Mouse (Mus musculus) liver, embryonic 15.5 days (tissue): ENCODE data around the gene Nfe2l2. TPM values are rescaled to one million over a fixed set of nuclear protein-coding genes. Genes with fewer than 3 reads are reported as not detected.

Experiments used
- ATAC-seq: fragments of 200-750 bp; cut with Nextera tagmentation; 2 replicates; pipeline ENCODE4 v1.8.0; 2017; ENCODE audit warnings: moderate number of reproducible peaks, mild to moderate bottlenecking, moderate library complexity; ENCODE audit not compliant: insufficient read depth
- H3K27ac ChIP-seq: fragments of 300-500 bp; sonication (generic); replicated peaks from 2 replicates; pipeline ENCODE4 v1.5.1; 2015; ENCODE audit warnings: mild to moderate bottlenecking, inconsistent platforms
- H3K27me3 ChIP-seq: fragments of 300-500 bp; sonication (generic); 2 replicates; pipeline ENCODE4 v1.6.1; 2015; ENCODE audit warnings: mild to moderate bottlenecking, inconsistent platforms
- H3K36me3 ChIP-seq: fragments of 300-500 bp; sonication (generic); replicated peaks from 2 replicates; pipeline ENCODE4 v1.6.1; 2015; ENCODE audit warnings: moderate library complexity, mild to moderate bottlenecking, inconsistent platforms
- H3K4me1 ChIP-seq: fragments of 300-500 bp; sonication (generic); replicated peaks from 2 replicates; pipeline ENCODE4 v1.6.1; 2015; ENCODE audit warnings: inconsistent platforms
- H3K4me2 ChIP-seq: fragments of 300-500 bp; sonication (generic); 2 replicates; pipeline ENCODE4 v1.6.1; 2015; ENCODE audit warnings: moderate library complexity, mild to moderate bottlenecking, inconsistent platforms
- H3K4me3 ChIP-seq: fragments of 300-500 bp; sonication (generic); replicated peaks from 2 replicates; pipeline ENCODE4 v1.5.1; 2015; ENCODE audit warnings: mild to moderate bottlenecking, inconsistent platforms
- H3K9ac ChIP-seq: fragments of 300-500 bp; sonication (generic); 2 replicates; pipeline ENCODE4 v1.6.1; 2015; ENCODE audit warnings: moderate library complexity, mild to moderate bottlenecking, inconsistent platforms
- H3K9me3 ChIP-seq: fragments of 300-500 bp; sonication (generic); replicated peaks from 2 replicates; pipeline ENCODE4 v1.6.1; 2016; ENCODE audit warnings: inconsistent platforms
- WGBS: fragments of 180-500 bp; shearing (Covaris S2); methylation state at CpG from one replicate; pipeline ENCODE4 v1.1.7; 2015; ENCODE audit warnings: mixed read lengths; ENCODE audit not compliant: insufficient replicate concordance; 5-methylcytosine and 5-hydroxymethylcytosine counted together
- polyA plus RNA-seq: library from polyadenylated mRNA; unstranded; fragments of >200 nt; fragmentation: Nextera tagmentation; extraction: Ambion mirVana; gene quantifications from 2 replicates; pipeline ENCODE4 v1.2.1, GENCODE M21; 2015

The Nfe2l2 gene
- polyA plus RNA-seq, 1 experiment from 2014 or later = 37.1 TPM

- no peak for ATAC-seq
Measured at GRCm38 (mm10) chr2:75660255-75660948, 44.0 kb downstream of the Nfe2l2 start.

GRCm38 (mm10) chr2:75659629-75659960 lies 44.8 kb downstream of the Nfe2l2 start:
- peaks cover 31% of the 10 kb centered on the region for H3K4me1 ChIP-seq

More at GRCm38 (mm10) chr2:75660255-75660948, 44.0 kb downstream of the Nfe2l2 start:
- Histone ChIP-seq H3K4me2 (peak overlapping the region; percentile 87), H3K9ac (peak overlapping the region; percentile 98), H3K27me3 (no peaks in the 10 kb centered on the region), H3K36me3 (peaks cover 47% of the 10 kb centered on the region), H3K27ac (peak overlapping the region; percentile 97), H3K4me3 (peak overlapping the region; percentile 95), H3K4me1 (peaks cover 31% of the 10 kb centered on the region), H3K9me3 (no peaks in the 10 kb centered on the region)
- 3% methylated on average over 15 of the region's 15 CpGs for WGBS

GRCm38 (mm10) chr2:75658727-75659628 lies 45.5 kb downstream of the Nfe2l2 start, which contains the start of gene Hnrnpa3:
Gene Hnrnpa3 (plus strand): TSS chr2:75659261.
- no peaks in the 10 kb centered on the region for H3K9me3 ChIP-seq
- peak within 1 kb of the TSS; percentile 87 for H3K4me2 ChIP-seq
- H3K4me1 ChIP-seq = peaks cover 31% of the 10 kb centered on the region
- peak within 1 kb of the TSS; percentile 97 for H3K27ac ChIP-seq
- no peaks in the 10 kb centered on the region for H3K27me3 ChIP-seq
- peak; percentile 91 for ATAC-seq
- WGBS = under 1% methylated on average over 101 of the region's 102 CpGs
- peaks cover 34% of the 10 kb centered on the region for H3K36me3 ChIP-seq
- peak within 1 kb of the TSS; percentile 95 for H3K4me3 ChIP-seq
- peak within 1 kb of the TSS; percentile 98 for H3K9ac ChIP-seq

More at GRCm38 (mm10) chr2:75659629-75659960, 44.8 kb downstream of the Nfe2l2 start:
- Histone ChIP-seq H3K36me3 (peaks cover 40% of the 10 kb centered on the region), H3K27ac (peak overlapping the region; percentile 97), H3K4me3 (peak overlapping the region; percentile 95), H3K4me2 (peak overlapping the region; percentile 87), H3K9ac (peak overlapping the region; percentile 98), H3K27me3 (no peaks in the 10 kb centered on the region), H3K9me3 (no peaks in the 10 kb centered on the region)
- WGBS = under 1% methylated on average over 43 of the region's 47 CpGs
- peak; percentile 77 for ATAC-seq

GRCm38 (mm10) chr2:75657907-75658691 lies 46.3 kb downstream of the Nfe2l2 start:
- no peaks in the 10 kb centered on the region for H3K9me3 ChIP-seq
- 7% methylated on average over 18 of the region's 18 CpGs for WGBS
- peak overlapping the region; percentile 91 for H3K27ac ChIP-seq
- H3K4me2 ChIP-seq = peak overlapping the region; percentile 84
- peaks cover 37% of the 10 kb centered on the region for H3K4me1 ChIP-seq
- peak overlapping the region; percentile 87 for H3K9ac ChIP-seq
- no peak for ATAC-seq
- H3K36me3 ChIP-seq = peaks cover 25% of the 10 kb centered on the region
- H3K27me3 ChIP-seq = no peaks in the 10 kb centered on the region
- H3K4me3 ChIP-seq = peak overlapping the region; percentile 95

- Histone ChIP-seq H3K4me1 (peaks cover 34% of the 10 kb centered on the region), H3K27ac (peak overlapping the region; percentile 91; the same call in 1 of the 2 replicates), H3K9me3 (no peaks in the 10 kb centered on the region), H3K4me3 (no peak overlapping the region), H3K27me3 (no peaks in the 10 kb centered on the region), H3K36me3 (peaks cover 15% of the 10 kb centered on the region), H3K9ac (0 out of 2 replicates have a peak overlapping the region, but pooled peaks have one; percentile 87), H3K4me2 (no peak overlapping the region)
- no peak for ATAC-seq
- 81% methylated on average over 5 of the region's 5 CpGs for WGBS
Measured at GRCm38 (mm10) chr2:75656924-75657323, 47.5 kb downstream of the Nfe2l2 start.

GRCm38 (mm10) chr2:75654679-75655078 lies 49.8 kb downstream of the Nfe2l2 start:
- no peak overlapping the region for H3K4me3 ChIP-seq
- H3K4me1 ChIP-seq = peaks cover 22% of the 10 kb centered on the region
- H3K27me3 ChIP-seq = no peaks in the 10 kb centered on the region
- no peak overlapping the region for H3K9ac ChIP-seq
- no peaks in the 10 kb centered on the region for H3K9me3 ChIP-seq
- ATAC-seq = no peak
- no peaks in the 10 kb centered on the region for H3K36me3 ChIP-seq
- WGBS = 83% methylated on average over 1 of the region's 1 CpGs
- H3K27ac ChIP-seq = no peak overlapping the region
- no peak overlapping the region for H3K4me2 ChIP-seq

- Histone ChIP-seq H3K4me2 (no peak overlapping the region), H3K9me3 (no peaks in the 10 kb centered on the region), H3K27me3 (no peaks in the 10 kb centered on the region), H3K4me3 (no peak overlapping the region), H3K27ac (no peak overlapping the region), H3K4me1 (peaks cover 22% of the 10 kb centered on the region), H3K36me3 (no peaks in the 10 kb centered on the region), H3K9ac (no peak overlapping the region)
- no peak for ATAC-seq
Measured at GRCm38 (mm10) chr2:75653150-75653549, 51.3 kb downstream of the Nfe2l2 start.

GRCm38 (mm10) chr2:75650437-75650836 lies 54.0 kb downstream of the Nfe2l2 start:
- Histone ChIP-seq H3K27me3 (no peaks in the 10 kb centered on the region), H3K4me2 (no peak overlapping the region), H3K9me3 (no peaks in the 10 kb centered on the region), H3K27ac (no peak overlapping the region), H3K36me3 (no peaks in the 10 kb centered on the region), H3K4me3 (no peak overlapping the region), H3K9ac (no peak overlapping the region), H3K4me1 (peaks cover 7% of the 10 kb centered on the region; the same call in 1 of the 2 replicates)
- no peak for ATAC-seq
- WGBS = 60% methylated on average over 1 of the region's 1 CpGs

- 80% methylated on average over 12 of the region's 12 CpGs for WGBS
- Histone ChIP-seq H3K4me2 (no peak overlapping the region), H3K27ac (no peak overlapping the region), H3K9ac (no peak overlapping the region), H3K9me3 (no peaks in the 10 kb centered on the region), H3K36me3 (no peaks in the 10 kb centered on the region), H3K4me3 (no peak overlapping the region), H3K27me3 (no peaks in the 10 kb centered on the region), H3K4me1 (peaks cover 6% of the 10 kb centered on the region)
- ATAC-seq = no peak
Measured at GRCm38 (mm10) chr2:75645251-75645650, 59.2 kb downstream of the Nfe2l2 start.

- 0 out of 2 replicates have a peak overlapping the region, but pooled peaks have one; percentile 5 for H3K27ac ChIP-seq
Measured at GRCm38 (mm10) chr2:75643950-75644349, 60.5 kb downstream of the Nfe2l2 start.

More at GRCm38 (mm10) chr2:75643950-75644349, 60.5 kb downstream of the Nfe2l2 start:
- H3K4me3 ChIP-seq = no peak overlapping the region
- H3K4me2 ChIP-seq = no peak overlapping the region
- H3K27me3 ChIP-seq = no peaks in the 10 kb centered on the region
- H3K36me3 ChIP-seq = no peaks in the 10 kb centered on the region
- no peaks in the 10 kb centered on the region for H3K9me3 ChIP-seq
- H3K4me1 ChIP-seq = peaks cover 6% of the 10 kb centered on the region
- ATAC-seq = no peak
- WGBS = 69% methylated on average over 6 of the region's 6 CpGs
- no peak overlapping the region for H3K9ac ChIP-seq
